Mouse (Mus musculus): ENCODE measurements around the gene Paqr3. TPM values are rescaled to one million over a fixed set of nuclear protein-coding genes. Genes with fewer than 3 reads are reported as not detected.

The Paqr3 gene
- total RNA-seq, 2 experiments from 2014 or later, result 29.3 to 33.6 TPM

DNA sequence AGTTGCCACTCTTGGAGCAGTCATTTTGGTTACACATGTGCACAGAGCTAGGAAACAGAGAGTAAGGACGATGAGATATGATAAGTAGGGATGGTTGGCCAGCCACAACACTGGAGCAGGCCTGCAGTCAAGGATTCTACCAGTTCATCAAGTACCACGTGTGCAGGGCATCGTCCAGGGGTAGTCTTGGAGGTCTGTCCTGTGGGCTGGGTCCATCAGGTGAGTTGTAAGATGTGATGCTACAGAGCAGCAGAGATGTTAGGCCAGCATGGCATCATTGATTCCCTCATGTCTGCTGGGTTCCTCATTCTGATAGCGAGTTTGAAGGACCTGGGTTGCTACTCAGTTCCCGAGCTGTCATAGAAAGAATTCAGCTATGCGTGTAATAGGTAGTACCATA, 26.3 kb downstream of the Paqr3 start:
- DNase-seq (ENCODE audit: low spot score in 2 of 2), result no peak

DNA sequence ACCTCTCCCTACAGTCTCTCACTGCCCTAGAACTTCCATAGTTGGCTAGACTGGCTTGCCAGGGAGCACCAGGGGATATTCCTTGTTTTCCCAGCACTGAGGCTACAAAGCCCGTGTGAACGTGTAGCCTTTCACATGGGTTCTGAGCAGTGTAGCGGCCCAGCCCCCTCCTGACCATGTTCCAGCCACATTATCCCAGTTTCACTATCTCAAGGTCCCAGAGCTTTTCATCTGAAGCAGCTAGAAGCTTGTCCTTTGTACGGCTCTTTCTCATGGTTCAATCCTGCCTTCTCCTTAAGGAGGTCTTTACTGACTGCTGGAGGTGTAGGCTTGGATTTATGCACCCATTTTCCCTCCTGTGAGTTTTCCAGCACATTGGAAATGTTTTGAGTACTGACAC, 26.9 kb downstream of the Paqr3 start:
- no peak for DNase-seq (ENCODE audit: low spot score in 2 of 2)

GRCm38 (mm10) chr5:97083701-97084100, 27.7 kb downstream of the Paqr3 start:
- no peak for DNase-seq (ENCODE audit: low spot score in 2 of 2)

GRCm38 (mm10) chr5:97081481-97081880, 29.9 kb downstream of the Paqr3 start:
- peak; percentile 19 to 25 for DNase-seq (ENCODE audit: low spot score in 2 of 2)

DNA sequence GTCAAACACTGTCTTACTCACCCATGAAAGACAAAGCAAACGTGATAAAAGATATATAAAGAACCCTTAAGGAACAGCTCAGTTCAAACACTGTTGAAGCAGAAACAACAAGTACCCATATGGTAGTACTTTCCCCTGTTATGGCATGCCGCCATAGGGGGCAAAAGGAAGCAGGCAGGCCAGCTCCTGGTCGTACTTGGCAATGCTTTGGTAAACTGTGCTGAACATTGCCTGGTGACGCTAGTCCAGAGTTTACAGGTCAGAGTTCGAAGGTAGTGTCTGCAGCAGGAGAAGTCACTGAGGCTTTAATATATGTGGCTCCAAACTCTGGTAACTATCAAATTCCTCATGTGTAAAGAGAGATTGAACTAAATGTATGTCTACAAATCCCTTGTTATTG, 32.8 kb downstream of the Paqr3 start:
- DNase-seq (ENCODE audit: low spot score in 2 of 2), result no peak

- no peak for DNase-seq (ENCODE audit: low spot score in 2 of 2)
Measured at GRCm38 (mm10) chr5:97077676-97078075, 33.7 kb downstream of the Paqr3 start.

GRCm38 (mm10) chr5:97076167-97076566, 35.2 kb downstream of the Paqr3 start:
- DNase-seq (ENCODE audit: low spot score in 2 of 2), result no peak

GRCm38 (mm10) chr5:97075476-97076151, 35.8 kb downstream of the Paqr3 start:
- no peak for DNase-seq (ENCODE audit: low spot score in 2 of 2)

DNA sequence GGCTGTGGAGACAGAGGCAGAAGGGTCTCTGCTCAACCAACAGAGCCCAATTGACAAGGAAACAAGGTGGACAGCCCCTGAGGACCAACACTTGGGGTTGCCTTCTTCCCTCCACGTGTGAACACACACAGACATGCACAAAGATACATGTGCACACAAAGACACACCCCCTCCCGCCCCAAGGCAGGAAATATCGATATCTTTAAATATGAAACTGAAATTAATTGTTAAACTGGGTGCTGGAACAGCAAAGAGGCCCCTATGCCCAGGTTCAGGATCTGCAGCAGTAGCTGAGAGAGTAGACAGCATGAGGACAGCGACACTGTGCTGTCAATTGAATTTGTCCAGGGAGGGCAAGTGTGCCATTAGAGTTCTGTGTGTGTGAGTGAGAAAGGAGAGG, 45.6 kb downstream of the Paqr3 start:
- no peak for DNase-seq (ENCODE audit: low spot score in 2 of 2)

- no peak for DNase-seq (ENCODE audit: low spot score in 2 of 2)
Measured at GRCm38 (mm10) chr5:97062041-97062440, 49.4 kb downstream of the Paqr3 start.

DNA sequence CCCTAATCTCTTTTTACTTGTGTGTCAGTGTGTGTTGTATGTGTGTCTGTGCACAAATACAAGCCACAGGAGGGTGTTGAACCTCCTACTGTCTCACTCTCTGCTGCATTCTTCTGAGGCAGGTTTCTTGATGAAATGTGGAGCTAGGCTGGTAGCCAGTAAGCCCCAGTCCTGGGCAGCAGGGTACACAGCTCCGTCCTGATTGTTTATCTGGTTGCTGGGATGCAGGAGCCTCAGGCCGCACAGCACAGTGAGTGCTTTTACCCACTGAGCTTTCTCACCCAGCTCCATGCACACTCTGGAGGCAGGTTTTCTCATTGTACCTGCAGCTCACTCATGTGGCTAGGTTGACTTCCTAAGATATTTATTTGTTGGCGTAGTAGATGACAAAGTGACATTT, 50.5 kb downstream of the Paqr3 start:
- no peak for DNase-seq (ENCODE audit: low spot score in 2 of 2)

- DNase-seq (ENCODE audit: low spot score in 2 of 2), result no peak
Measured at GRCm38 (mm10) chr5:97056791-97057450, 54.5 kb downstream of the Paqr3 start.

DNA sequence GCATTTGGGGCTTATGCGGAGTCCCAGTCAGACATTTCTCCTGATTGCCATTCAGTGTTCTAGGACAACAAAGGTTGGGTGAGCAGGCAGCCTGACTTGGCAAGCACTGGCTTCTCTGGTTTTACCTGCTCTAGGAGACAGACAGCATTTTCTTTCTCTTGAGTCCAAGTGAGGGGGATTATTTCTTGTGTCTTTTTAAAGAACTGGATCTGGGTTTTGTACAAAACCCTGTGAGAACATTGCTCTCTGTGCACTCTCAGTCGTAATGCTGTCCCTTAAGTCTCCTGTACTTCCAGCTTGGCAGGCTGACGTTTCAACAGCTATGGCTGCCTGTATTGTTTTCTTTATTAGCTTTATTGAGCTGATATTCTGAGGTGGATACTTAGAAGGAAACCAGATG, 55.0 kb downstream of the Paqr3 start:
- no peak for DNase-seq (ENCODE audit: low spot score in 2 of 2)

DNA sequence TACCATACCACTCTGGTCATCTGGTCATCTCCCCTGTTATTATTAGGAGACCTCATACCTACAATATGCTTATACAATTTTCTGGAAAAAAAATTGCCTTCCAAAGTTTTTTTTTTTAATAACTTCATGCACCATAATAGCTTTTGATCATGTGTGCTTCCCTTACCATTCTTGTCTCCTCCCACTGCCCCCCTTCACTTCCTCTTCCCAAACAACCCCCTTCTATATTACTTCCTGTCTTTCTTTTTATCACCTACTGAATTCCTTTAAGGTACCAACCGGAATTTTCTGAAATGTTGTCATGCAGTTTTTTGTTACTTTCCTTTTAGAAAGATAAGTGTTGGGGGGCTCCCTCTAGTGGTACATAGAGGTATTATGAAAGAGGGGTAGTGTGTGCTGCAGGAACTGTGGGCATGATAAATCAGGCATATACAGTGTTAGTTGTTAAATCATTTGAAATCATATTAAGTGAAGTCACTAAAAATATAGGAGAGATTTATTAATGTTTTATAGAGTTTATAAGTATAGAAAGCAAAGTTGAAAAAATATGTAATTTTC, 55.8 kb downstream of the Paqr3 start:
- DNase-seq (ENCODE audit: low spot score in 2 of 2), result peak in 1 of 2 experiments; percentile 42

DNA sequence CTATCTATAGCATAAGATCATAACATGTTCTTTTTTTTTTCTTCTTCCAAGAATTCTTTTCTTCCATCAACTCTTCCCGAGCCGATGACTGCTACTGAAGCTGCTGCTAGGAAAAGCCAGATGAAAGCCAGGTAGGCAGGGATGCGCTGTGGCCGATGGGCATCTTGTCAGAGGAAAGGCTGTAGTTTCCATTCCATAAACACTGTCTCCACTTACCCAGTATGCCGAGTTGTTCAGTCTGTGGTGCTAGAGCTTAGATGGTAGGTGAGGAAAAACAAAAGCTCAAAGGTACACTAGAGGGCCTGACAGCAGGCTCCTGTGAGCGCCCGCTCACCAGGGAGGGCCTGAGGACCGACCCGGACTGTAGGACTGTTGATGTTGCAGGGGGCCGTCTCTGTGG, 56.6 kb downstream of the Paqr3 start:
- DNase-seq (ENCODE audit: low spot score in 2 of 2), result no peak

DNA sequence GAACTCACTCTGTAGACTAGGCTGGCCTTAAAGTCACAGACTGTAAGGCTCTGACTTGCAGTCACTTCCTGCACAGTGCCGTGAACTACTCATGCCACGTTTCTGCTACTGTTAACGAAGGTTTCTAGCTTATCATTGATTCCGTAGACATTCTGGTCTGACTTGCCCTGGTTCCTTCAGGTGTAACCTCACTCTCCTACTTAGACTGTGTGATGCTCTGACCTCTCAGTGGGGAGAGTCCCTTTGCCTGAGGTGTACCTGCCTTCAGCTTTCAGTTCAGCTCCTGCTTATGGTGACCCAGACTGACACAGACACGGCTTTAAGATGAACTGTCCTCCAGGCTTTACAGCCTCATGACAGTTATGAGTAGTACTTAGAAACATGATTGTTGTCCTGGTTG, 57.2 kb downstream of the Paqr3 start:
- DNase-seq (ENCODE audit: low spot score in 2 of 2), result no peak

DNA sequence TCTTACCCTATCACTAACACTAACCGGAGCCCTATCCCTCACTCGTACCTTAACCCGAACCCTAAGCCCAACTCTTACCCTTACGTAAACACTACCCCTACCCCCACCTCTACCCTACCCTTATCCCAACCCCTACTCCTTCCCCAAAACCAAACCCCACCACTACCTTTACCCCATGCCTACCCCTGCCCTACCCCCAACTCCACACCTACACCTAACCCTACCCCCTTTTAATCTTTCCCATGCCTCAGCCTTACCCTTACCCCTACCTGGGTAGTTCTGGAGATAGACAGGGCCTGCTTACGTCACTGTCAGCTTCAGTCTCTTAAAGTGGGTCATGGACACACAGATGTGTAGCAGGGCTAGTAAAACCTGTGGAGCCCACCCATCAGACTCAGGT, 62.5 kb downstream of the Paqr3 start:
- no peak for DNase-seq (ENCODE audit: low spot score in 2 of 2)

- DNase-seq (ENCODE audit: low spot score in 2 of 2), result no peak
Measured at GRCm38 (mm10) chr5:97046680-97047079, 64.7 kb downstream of the Paqr3 start.

DNA sequence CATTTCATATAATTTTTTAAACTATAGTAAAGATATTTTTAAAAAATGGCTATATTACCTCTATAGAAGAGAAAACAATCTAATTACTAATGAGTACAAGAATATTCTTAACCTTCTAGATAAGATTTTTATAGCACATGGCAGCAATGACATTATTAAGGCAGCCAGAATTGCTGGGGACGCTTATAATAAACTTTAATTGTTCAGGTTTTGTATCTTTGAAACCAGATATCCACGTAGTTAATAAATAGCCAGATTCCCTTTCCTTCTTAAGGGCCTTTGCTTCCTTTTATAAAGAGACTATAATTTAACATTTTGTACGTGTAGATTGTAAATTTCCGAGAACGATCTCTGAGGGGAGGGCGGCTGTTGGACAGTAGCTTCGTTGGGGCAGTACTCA, 66.1 kb downstream of the Paqr3 start:
- no peak for DNase-seq (ENCODE audit: low spot score in 2 of 2)
